Comparison of ENCODE assay signal across 8 mouse cellular contexts in the genomic region with DNA sequence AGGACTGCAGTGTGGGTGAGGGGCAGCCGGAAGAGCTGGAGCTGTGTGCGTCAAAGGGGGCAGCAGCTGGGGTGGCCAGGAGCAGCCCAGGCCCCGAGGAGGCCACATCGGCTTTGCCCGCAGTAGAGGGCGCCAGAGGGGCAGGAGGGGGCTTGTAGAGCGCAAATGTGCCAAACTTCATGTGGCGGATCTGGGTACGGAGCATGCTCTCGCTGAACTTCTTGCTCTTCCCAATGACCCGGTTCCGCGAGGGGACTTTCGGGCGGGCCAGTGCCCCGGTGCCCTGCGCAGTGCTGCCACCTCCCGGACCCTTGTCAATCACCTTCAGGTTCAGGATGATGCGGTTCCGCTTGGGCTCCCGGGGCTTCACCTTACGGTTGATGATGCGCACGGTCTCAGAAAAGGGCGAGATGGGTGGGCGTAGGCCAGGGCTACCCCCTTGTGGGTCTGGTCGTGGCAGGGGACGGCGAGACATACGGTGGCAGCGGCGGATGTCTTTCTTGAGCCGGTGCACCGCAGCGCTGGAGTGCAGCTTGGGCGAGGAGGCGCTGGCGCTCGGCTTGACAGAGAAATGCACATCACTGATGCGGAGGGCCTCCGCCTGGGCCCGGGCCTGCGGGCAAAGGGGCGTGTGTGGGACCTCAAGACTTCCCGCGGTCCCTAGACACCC. TPM values are rescaled to one million over a fixed set of nuclear protein-coding genes. Genes with fewer than 3 reads are reported as not detected.
DNase-seq lines count a peak whose midpoint lies in the region; ATAC-seq lines count a peak whose summit lies in the region.

No protein-coding gene starts in this region.

- WGBS in hindbrain, embryonic 15.5 days: 53% methylated on average over 46 of the region's 46 CpGs
- 67% methylated on average over 46 of the region's 46 CpGs for WGBS in midbrain, embryonic 12.5 days

- peak overlapping the region; percentile 39 for H3K4me2 ChIP-seq in hindbrain, embryonic 15.5 days
- peak overlapping the region; percentile 3 for H3K4me2 ChIP-seq in midbrain, embryonic 12.5 days (replicated peaks)

- H3K9ac ChIP-seq in hindbrain, embryonic 15.5 days: peak overlapping the region; percentile 25
- H3K9ac ChIP-seq in midbrain, embryonic 12.5 days (replicated peaks): no peak overlapping the region; the same call in 1 of the 2 replicates

- peaks cover 87% of the 10 kb centered on the region for H3K4me1 ChIP-seq in hindbrain, embryonic 15.5 days (replicated peaks)
- peaks cover 80% of the 10 kb centered on the region for H3K4me1 ChIP-seq in midbrain, embryonic 12.5 days

- no peaks in the 10 kb centered on the region for H3K27me3 ChIP-seq in hindbrain, embryonic 15.5 days
- no peaks in the 10 kb centered on the region for H3K27me3 ChIP-seq in midbrain, embryonic 12.5 days

- no peak for ATAC-seq in hindbrain, embryonic 15.5 days (ENCODE audit: low FRiP score, low read depth)
- ATAC-seq in midbrain, embryonic 12.5 days (ENCODE audit: low FRiP score, low read depth): no peak
- ATAC-seq in monocyte, adult 5-6 weeks (replicated peaks; ENCODE audit: insufficient number of reproducible peaks, low FRiP score, low TSS enrichment, poor library complexity, severe bottlenecking): no peak

- H3K27ac ChIP-seq in hindbrain, embryonic 15.5 days (replicated peaks): no peak overlapping the region
- H3K27ac ChIP-seq in midbrain, embryonic 12.5 days (replicated peaks): peak overlapping the region; percentile 39; the same call in 1 of the 2 replicates

- H3K4me3 ChIP-seq in hindbrain, embryonic 15.5 days: no peak overlapping the region
- 0 out of 2 replicates have a peak overlapping the region, but pooled peaks have one; percentile 6 for H3K4me3 ChIP-seq in midbrain, embryonic 12.5 days

- peak; percentile 64 to 72 for DNase-seq in layer of hippocampus, postnatal 10 days (ENCODE audit: low spot score in 2 of 2)
- no peak for DNase-seq in layer of hippocampus, adult 9-10 months (ENCODE audit: low spot score)
- DNase-seq in NIH3T3 (ENCODE audit: low read depth): peak; percentile 39
- peak; percentile 83 to 84 for DNase-seq in cerebellum, postnatal 10 days
- DNase-seq in T-cell, adult 2 months (ENCODE audit: low spot score): no peak

- peaks cover 7% of the 10 kb centered on the region; the same call in 1 of the 2 replicates for H3K36me3 ChIP-seq in hindbrain, embryonic 15.5 days
- H3K36me3 ChIP-seq in midbrain, embryonic 12.5 days: peaks cover 52% of the 10 kb centered on the region

- no peaks in the 10 kb centered on the region for H3K9me3 ChIP-seq in hindbrain, embryonic 15.5 days
- no peaks in the 10 kb centered on the region for H3K9me3 ChIP-seq in midbrain, embryonic 12.5 days

RNA-seq across cellular contexts. Expression of a gene that starts 5.5 kb away (rescaled TPM):
- 10 to 100 TPM; 12.5 to 13.3 TPM for total RNA-seq in layer of hippocampus, postnatal 10 days (2021)
- polyA plus RNA-seq in hindbrain, embryonic 15.5 days (2015; fragmentation: Nextera tagmentation; extraction: Ambion mirVana): 0.44 TPM in 1 of 2 replicates, not detected in the other
- polyA plus RNA-seq in midbrain, embryonic 12.5 days (2016; fragmentation: Nextera tagmentation; extraction: Ambion mirVana): 0.45 TPM in 1 of 2 replicates, not detected in the other
- total RNA-seq in monocyte, adult 5-6 weeks (2017): not detected in 3 replicates

RNA-seq across cellular contexts. Expression of a gene that starts 6.0 kb away (rescaled TPM):
- total RNA-seq in layer of hippocampus, postnatal 10 days (2021): 100 to 1,000 TPM; 252 to 277 TPM
- 60.8 and 64.5 TPM in 2 replicates for polyA plus RNA-seq in hindbrain, embryonic 15.5 days (2015; fragmentation: Nextera tagmentation; extraction: Ambion mirVana)
- polyA plus RNA-seq in midbrain, embryonic 12.5 days (2016; fragmentation: Nextera tagmentation; extraction: Ambion mirVana): 45.5 and 45.7 TPM in 2 replicates
- total RNA-seq in monocyte, adult 5-6 weeks (2017): 2.5 to 7.1 TPM (median 6.5 TPM) in 3 replicates

RNA-seq across cellular contexts. Expression of a gene that starts 23.9 kb away (rescaled TPM):
- total RNA-seq in layer of hippocampus, postnatal 10 days (2021): 100 to 1,000 TPM; 648 to 749 TPM
- 49.9 and 61.3 TPM in 2 replicates for polyA plus RNA-seq in hindbrain, embryonic 15.5 days (2015; fragmentation: Nextera tagmentation; extraction: Ambion mirVana)
- 8.7 and 11.7 TPM in 2 replicates for polyA plus RNA-seq in midbrain, embryonic 12.5 days (2016; fragmentation: Nextera tagmentation; extraction: Ambion mirVana)
- total RNA-seq in monocyte, adult 5-6 weeks (2017): 0.10 TPM in 1 of 3 replicates, not detected in the others

RNA-seq across cellular contexts. Expression of a gene that starts 50.9 kb away (rescaled TPM):
- total RNA-seq in layer of hippocampus, postnatal 10 days (2021): 10 to 100 TPM; 31.9 to 33.4 TPM
- 68.7 and 69.6 TPM in 2 replicates for polyA plus RNA-seq in hindbrain, embryonic 15.5 days (2015; fragmentation: Nextera tagmentation; extraction: Ambion mirVana)
- polyA plus RNA-seq in midbrain, embryonic 12.5 days (2016; fragmentation: Nextera tagmentation; extraction: Ambion mirVana): 72.4 and 77.9 TPM in 2 replicates
- total RNA-seq in monocyte, adult 5-6 weeks (2017): 8.3 to 15.0 TPM (median 9.1 TPM) in 3 replicates

Comparison
In these comparisons a context has a peak if more than half of its experiments do, and no peak if none do; other contexts are left out.
1. DNase-seq: peak in layer of hippocampus, postnatal 10 days (2 of 2), NIH3T3 (single experiment) and cerebellum, postnatal 10 days (2 of 2); none in layer of hippocampus, adult 9-10 months (single experiment) and T-cell, adult 2 months (single experiment).
2. RNA of a gene that starts 5.5 kb away (total RNA-seq): 12.5 to 13.3 TPM in layer of hippocampus, postnatal 10 days; not detected in monocyte, adult 5-6 weeks; every median in the first group is over 10 times any median in the second.
3. RNA of a gene that starts 6.0 kb away (total RNA-seq): 252 to 277 TPM in layer of hippocampus, postnatal 10 days; 2.5 to 7.1 TPM in monocyte, adult 5-6 weeks; every median in the first group is over 10 times any median in the second.
4. RNA of a gene that starts 23.9 kb away (total RNA-seq): 648 to 749 TPM in layer of hippocampus, postnatal 10 days; 0.10 TPM in monocyte, adult 5-6 weeks; every median in the first group is over 100 times any median in the second.